Mouse (Mus musculus): ENCODE results near the gene Nisch. TPM values are rescaled to one million over a fixed set of nuclear protein-coding genes. Genes with fewer than 3 reads are reported as not detected.

Gene Nisch
- polyA plus RNA-seq, 1 experiment, result 157 TPM

DNA sequence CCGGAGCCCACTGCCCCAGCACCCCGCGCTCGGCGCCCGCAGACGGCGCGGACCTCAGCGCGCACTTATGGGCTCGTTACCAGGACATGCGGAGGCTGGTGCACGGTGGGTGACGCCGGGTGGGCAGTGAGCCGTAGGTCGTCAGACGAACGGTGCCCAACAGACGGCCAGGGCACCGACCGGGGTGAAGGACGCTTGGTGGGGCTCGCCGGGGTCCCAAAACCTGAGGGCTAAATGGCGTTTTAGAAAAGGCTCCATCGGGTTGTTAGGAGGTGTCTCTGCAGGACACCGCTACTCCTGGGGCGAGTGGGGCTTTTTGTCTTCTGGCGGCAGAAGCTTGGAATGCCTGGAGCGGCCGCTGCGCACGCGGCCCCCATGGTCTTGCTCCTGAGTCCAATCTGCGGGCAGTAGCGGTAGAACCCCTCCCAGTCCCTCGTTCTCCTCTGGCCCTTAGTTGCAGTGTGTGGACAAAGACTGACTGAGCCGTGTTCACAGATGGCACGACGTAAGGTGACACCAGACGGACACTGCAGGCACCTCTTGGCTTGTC, 85.4 kb downstream of the Nisch start:
- peaks cover 3% of the 10 kb centered on the region for H3K27me3 ChIP-seq (ENCODE audit: control insufficient read depth, insufficient read depth, low read length)
- peaks cover 8% of the 10 kb centered on the region for H3K4me1 ChIP-seq (ENCODE audit: control insufficient read depth, insufficient read depth, insufficient read length, low read length)
- TF ChIP-seq CTCF (IDR thresholded peaks at IDR 0.05; ENCODE audit: extremely low read depth, insufficient read length, insufficient replicate concordance, low read depth, low read length), result no peak
- TF ChIP-seq POLR2A (IDR thresholded peaks at IDR 0.05; ENCODE audit: low read depth, low read length), result no peak
- 2% methylated on average over 43 of the region's 43 CpGs for WGBS
- H3K36me3 ChIP-seq (ENCODE audit: control insufficient read depth, insufficient read depth, low read length), result no peaks in the 10 kb centered on the region
- H3K4me3 ChIP-seq (ENCODE audit: low read depth, low read length), result peak overlapping the region; percentile 73
- H3K27ac ChIP-seq (ENCODE audit: insufficient read depth, low read depth, low read length), result no peak overlapping the region

GRCm38 (mm10) chr14:31130236-31131220, 86.2 kb downstream of the Nisch start, which contains the start of gene Nt5dc2:
Nt5dc2 (plus strand) TSS chr14:31131053.
- WGBS, result 4% methylated on average over 63 of the region's 63 CpGs
- Histone ChIP-seq H3K27ac (ENCODE audit: insufficient read depth, low read depth, low read length) (no peak within 1 kb of the TSS), H3K4me1 (ENCODE audit: control insufficient read depth, insufficient read depth, insufficient read length, low read length) (peaks cover 11% of the 10 kb centered on the region), H3K4me3 (ENCODE audit: low read depth, low read length) (peak within 1 kb of the TSS; percentile 73), H3K27me3 (ENCODE audit: control insufficient read depth, insufficient read depth, low read length) (peaks cover 3% of the 10 kb centered on the region), H3K36me3 (ENCODE audit: control insufficient read depth, insufficient read depth, low read length) (no peaks in the 10 kb centered on the region)
- TF ChIP-seq CTCF (IDR thresholded peaks at IDR 0.05; ENCODE audit: extremely low read depth, insufficient read length, insufficient replicate concordance, low read depth, low read length) (no peak), POLR2A (IDR thresholded peaks at IDR 0.05; ENCODE audit: low read depth, low read length) (no peak)

DNA sequence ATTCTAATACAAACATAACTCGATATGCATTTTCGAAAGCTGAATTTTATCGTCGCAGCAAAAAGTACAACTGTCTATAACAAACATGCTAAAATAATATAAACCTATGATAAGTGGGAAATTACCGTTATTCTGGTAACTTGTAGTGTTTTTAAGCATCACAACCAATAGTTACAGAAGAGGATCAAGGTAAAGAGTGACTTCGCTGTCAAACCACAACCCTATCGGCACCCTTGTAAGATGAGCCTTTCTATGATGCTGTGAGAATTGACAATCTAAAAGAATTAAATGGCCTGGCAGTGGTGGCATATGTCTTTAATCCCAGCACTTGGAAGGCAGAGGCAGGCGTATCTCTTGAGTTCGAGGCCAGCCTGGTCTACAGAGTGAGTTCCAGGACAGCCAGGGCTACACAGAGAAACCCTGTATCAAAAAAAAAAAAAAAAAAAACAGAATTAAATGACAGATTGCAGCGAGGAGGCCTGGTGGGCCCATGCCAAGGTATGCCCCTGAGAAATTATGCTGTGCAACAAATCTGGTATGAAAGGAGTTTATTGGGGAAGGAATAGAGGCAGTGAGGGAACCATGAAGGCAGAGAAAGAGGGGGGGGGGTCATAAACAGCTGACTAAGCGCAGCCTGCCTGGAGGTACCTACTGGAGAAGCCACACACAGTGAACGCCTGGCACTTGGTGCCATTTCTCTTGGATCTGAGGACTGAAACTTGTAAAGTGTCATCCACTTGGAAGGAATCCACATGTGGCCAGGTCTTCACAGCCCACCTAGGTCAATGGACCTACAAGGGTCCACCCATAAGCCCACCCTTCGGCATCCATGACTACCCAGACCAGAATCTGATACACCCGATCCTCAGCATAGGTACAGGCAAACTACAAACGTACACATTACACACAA, 87.2 kb downstream of the Nisch start:
- Histone ChIP-seq H3K4me1 (ENCODE audit: control insufficient read depth, insufficient read depth, insufficient read length, low read length) (peaks cover 11% of the 10 kb centered on the region), H3K4me3 (ENCODE audit: low read depth, low read length) (peak overlapping the region; percentile 58; the same call in 1 of the 2 replicates), H3K27me3 (ENCODE audit: control insufficient read depth, insufficient read depth, low read length) (peaks cover 3% of the 10 kb centered on the region), H3K36me3 (ENCODE audit: control insufficient read depth, insufficient read depth, low read length) (no peaks in the 10 kb centered on the region), H3K27ac (ENCODE audit: insufficient read depth, low read depth, low read length) (no peak overlapping the region)
- TF ChIP-seq CTCF (IDR thresholded peaks at IDR 0.05; ENCODE audit: extremely low read depth, insufficient read length, insufficient replicate concordance, low read depth, low read length), result no peak
- TF ChIP-seq POLR2A (IDR thresholded peaks at IDR 0.05; ENCODE audit: low read depth, low read length), result no peak
- WGBS, result 55% methylated on average over 15 of the region's 15 CpGs

DNA sequence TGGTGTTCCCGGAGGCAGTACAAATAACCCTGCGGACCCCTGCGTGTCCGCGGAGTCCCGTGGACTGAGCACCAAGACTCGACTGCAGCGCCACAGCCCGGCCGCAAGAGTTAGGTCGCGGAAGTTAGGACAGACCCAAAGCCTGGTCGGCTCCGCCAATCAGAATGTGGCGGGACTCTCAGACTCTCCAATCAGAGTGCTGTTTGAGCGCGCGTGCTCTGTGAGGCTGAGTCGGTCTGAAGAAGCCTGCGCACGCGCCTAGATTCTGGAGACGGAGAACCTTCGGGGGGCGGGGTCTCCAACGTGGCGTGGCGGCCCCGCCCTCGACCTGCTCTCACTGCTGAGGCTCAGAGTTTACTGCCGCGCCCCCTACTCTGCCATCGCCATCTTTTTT, 87.9 kb downstream of the Nisch start, which contains the start of gene Smim4:
Gene Smim4 (minus strand): TSS at position 131 of the 394 bp plus-strand sequence.
- TF ChIP-seq POLR2A (IDR thresholded peaks at IDR 0.05; ENCODE audit: low read depth, low read length) (peak; percentile 80), CTCF (IDR thresholded peaks at IDR 0.05; ENCODE audit: extremely low read depth, insufficient read length, insufficient replicate concordance, low read depth, low read length) (peak; percentile 47; the same call in 1 of the 2 replicates)
- H3K4me3 ChIP-seq (ENCODE audit: low read depth, low read length), result peak within 1 kb of the TSS; percentile 68
- WGBS, result under 1% methylated on average over 33 of the region's 33 CpGs

GRCm38 (mm10) chr14:31128101-31128825, 88.5 kb downstream of the Nisch start:
- H3K4me1 ChIP-seq (ENCODE audit: control insufficient read depth, insufficient read depth, insufficient read length, low read length), result peaks cover 11% of the 10 kb centered on the region
- peak overlapping the region; percentile 74 for H3K27ac ChIP-seq (ENCODE audit: insufficient read depth, low read depth, low read length)
- TF ChIP-seq CTCF (IDR thresholded peaks at IDR 0.05; ENCODE audit: extremely low read depth, insufficient read length, insufficient replicate concordance, low read depth, low read length) (no peak), POLR2A (IDR thresholded peaks at IDR 0.05; ENCODE audit: low read depth, low read length) (no peak)
- peaks cover 3% of the 10 kb centered on the region for H3K27me3 ChIP-seq (ENCODE audit: control insufficient read depth, insufficient read depth, low read length)
- H3K36me3 ChIP-seq (ENCODE audit: control insufficient read depth, insufficient read depth, low read length), result peaks cover 2% of the 10 kb centered on the region
- WGBS, result 1% methylated on average over 23 of the region's 23 CpGs
- peak overlapping the region; percentile 68 for H3K4me3 ChIP-seq (ENCODE audit: low read depth, low read length)

More for the DNA sequence above, 87.9 kb downstream of the Nisch start, which contains the start of gene Smim4:
- Histone ChIP-seq H3K27me3 (ENCODE audit: control insufficient read depth, insufficient read depth, low read length) (peaks cover 3% of the 10 kb centered on the region), H3K4me1 (ENCODE audit: control insufficient read depth, insufficient read depth, insufficient read length, low read length) (peaks cover 11% of the 10 kb centered on the region), H3K36me3 (ENCODE audit: control insufficient read depth, insufficient read depth, low read length) (no peaks in the 10 kb centered on the region; the same call in 1 of the 2 replicates), H3K27ac (ENCODE audit: insufficient read depth, low read depth, low read length) (peak within 1 kb of the TSS; percentile 74)

DNA sequence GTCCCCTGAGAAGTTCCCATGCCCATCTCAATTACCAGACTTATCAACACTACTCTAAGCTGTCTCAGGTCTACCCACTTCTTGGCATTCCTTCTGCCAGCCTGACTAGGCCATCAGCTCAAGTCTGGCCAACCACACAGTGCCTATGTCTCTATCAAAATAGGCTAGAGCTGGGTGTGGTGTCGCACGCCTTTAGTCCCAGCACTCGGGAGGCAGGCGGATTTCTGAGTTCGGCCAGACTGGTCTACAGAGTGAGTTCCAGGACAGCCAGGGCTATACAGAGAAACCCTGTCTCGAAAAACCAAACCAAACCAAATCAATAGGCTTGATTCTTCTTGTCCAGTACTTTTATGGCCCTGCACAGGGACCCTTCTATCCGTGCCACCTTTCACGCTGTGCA, 89.9 kb downstream of the Nisch start:
- 94% methylated on average over 8 of the region's 8 CpGs for WGBS
- H3K4me3 ChIP-seq (ENCODE audit: low read depth, low read length), result no peak overlapping the region
- peaks cover 11% of the 10 kb centered on the region for H3K4me1 ChIP-seq (ENCODE audit: control insufficient read depth, insufficient read depth, insufficient read length, low read length)
- peaks cover 8% of the 10 kb centered on the region for H3K36me3 ChIP-seq (ENCODE audit: control insufficient read depth, insufficient read depth, low read length)
- H3K27me3 ChIP-seq (ENCODE audit: control insufficient read depth, insufficient read depth, low read length), result peaks cover 1% of the 10 kb centered on the region
- TF ChIP-seq CTCF (IDR thresholded peaks at IDR 0.05; ENCODE audit: extremely low read depth, insufficient read length, insufficient replicate concordance, low read depth, low read length) (no peak), POLR2A (IDR thresholded peaks at IDR 0.05; ENCODE audit: low read depth, low read length) (no peak)
- no peak overlapping the region for H3K27ac ChIP-seq (ENCODE audit: insufficient read depth, low read depth, low read length)
